Mouse (Mus musculus) liver, embryonic 16.5 days (tissue): ENCODE measurements at regions not wholly inside any gene's neighbourhood (a gene's known extent, or its start where the extent isn't known, plus 50 kb on each side); places are given as distances from the start of the nearest gene placed in this dataset.

ENCODE experiments used
- ATAC-seq: fragments of 200-750 bp; cut with Nextera tagmentation; 2 replicates; pipeline ENCODE4 v1.8.0; 2017; ENCODE audit warnings: low read depth, mild to moderate bottlenecking, moderate number of reproducible peaks, moderate library complexity
- H3K27ac ChIP-seq: fragments of 300-500 bp; sonication (generic); 2 replicates; pipeline ENCODE4 v1.5.1; 2014; ENCODE audit warnings: mild to moderate bottlenecking, low read length
- H3K27me3 ChIP-seq: fragments of 300-500 bp; sonication (generic); 2 replicates; pipeline ENCODE4 v1.6.1; 2014; ENCODE audit warnings: low read depth, low read length, mixed read lengths; ENCODE audit not compliant: control insufficient read depth, insufficient read depth
- H3K36me3 ChIP-seq: fragments of 300-500 bp; sonication (generic); 2 replicates; pipeline ENCODE4 v1.6.1; 2014; ENCODE audit warnings: mild to moderate bottlenecking; ENCODE audit not compliant: control insufficient read depth, insufficient read depth
- H3K4me1 ChIP-seq: fragments of 300-500 bp; sonication (generic); 2 replicates; pipeline ENCODE4 v1.6.1; 2014; ENCODE audit warnings: low read depth, low read length, mixed read lengths; ENCODE audit not compliant: control insufficient read depth
- H3K4me2 ChIP-seq: fragments of 300-500 bp; sonication (generic); 2 replicates; pipeline ENCODE4 v1.6.1; 2014; ENCODE audit warnings: low read depth, low read length, mixed read lengths
- H3K4me3 ChIP-seq: fragments of 300-500 bp; sonication (generic); 2 replicates; pipeline ENCODE4 v1.5.1; 2014; ENCODE audit warnings: low read depth, mild to moderate bottlenecking, low read length
- H3K9ac ChIP-seq: fragments of 300-500 bp; sonication (generic); 2 replicates; pipeline ENCODE4 v1.6.1; 2014; ENCODE audit warnings: low read depth, low read length
- H3K9me3 ChIP-seq: fragments of 300-500 bp; sonication (generic); replicated peaks from 2 replicates; pipeline ENCODE4 v1.6.1; 2016; ENCODE audit warnings: low read length; ENCODE audit not compliant: control insufficient read depth
- WGBS: fragments of 180-500 bp; shearing (Covaris S2); extraction: QIAGEN DNeasy Blood & Tissue Kit; methylation state at CpG from one replicate; pipeline ENCODE4 v1.1.7; 2014; ENCODE audit not compliant: insufficient replicate concordance; 5-methylcytosine and 5-hydroxymethylcytosine counted together

DNA sequence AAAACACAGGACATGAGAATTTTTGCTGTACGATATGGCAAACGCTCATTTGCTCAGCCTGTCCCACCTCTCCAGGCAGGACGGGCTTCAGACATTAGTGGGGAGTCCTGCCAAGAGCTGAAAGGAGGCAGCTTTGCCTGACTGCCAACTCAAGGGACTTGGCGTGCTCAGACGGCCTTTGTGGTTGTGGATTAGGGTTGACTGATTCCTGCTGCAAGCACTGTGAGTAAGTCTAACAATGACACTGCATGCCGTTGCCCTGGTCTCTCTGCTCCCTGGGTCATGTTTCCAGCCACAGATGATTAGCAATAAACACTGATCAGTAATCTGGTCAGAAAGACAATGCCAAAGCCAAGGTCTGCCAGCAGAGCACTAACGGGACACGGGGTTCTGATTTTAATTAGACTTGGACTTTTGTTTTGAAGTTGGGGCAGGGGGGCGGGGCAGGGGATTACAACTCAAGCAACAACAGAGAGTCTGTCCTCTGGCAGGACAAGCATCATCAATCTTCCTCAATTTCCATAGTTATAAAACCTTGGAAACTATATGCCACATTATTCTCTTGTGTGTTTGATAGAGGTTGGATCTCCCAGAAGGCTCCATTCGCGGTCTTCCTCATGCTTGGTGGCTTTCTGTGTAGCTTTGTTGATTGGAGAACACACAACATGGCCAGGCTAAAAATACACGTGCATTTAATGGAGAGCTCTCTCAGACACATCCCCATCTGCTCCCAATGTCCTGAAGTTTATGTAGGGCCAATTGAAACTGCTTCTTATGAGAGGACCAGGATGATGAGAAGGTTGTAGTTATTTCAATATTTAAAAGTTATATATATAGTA, 486.6 kb downstream of the Ebf1 start:
- Histone ChIP-seq H3K9me3 (no peaks in the 10 kb centered on the region), H3K9ac (no peak overlapping the region), H3K4me2 (no peak overlapping the region), H3K4me1 (no peaks in the 10 kb centered on the region), H3K27ac (no peak overlapping the region), H3K27me3 (no peaks in the 10 kb centered on the region), H3K4me3 (no peak overlapping the region), H3K36me3 (no peaks in the 10 kb centered on the region)
- 67% methylated on average over 12 of the region's 12 CpGs for WGBS
- no peak for ATAC-seq

DNA sequence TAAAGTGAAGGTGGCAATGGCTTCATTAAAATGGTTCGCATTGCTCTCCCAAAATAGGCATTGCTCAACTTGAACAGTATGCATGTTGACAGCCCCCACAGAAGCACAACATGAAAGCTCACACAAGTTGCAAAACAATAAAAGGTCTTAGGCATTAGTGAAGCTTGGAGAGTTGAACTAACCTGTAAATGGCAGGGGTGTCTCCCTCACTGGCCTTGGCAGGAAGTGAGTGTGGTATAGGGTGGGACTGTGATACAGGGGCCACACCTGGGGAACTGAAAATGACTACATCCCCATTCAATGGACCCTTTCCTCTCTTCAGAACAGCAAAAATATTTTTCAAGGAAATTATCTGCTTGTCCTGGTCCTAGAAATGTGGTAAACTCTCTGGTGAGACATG, 499.6 kb downstream of the Ebf1 start:
- Histone ChIP-seq H3K9ac (no peak overlapping the region), H3K9me3 (no peaks in the 10 kb centered on the region), H3K4me3 (no peak overlapping the region), H3K36me3 (no peaks in the 10 kb centered on the region), H3K4me1 (no peaks in the 10 kb centered on the region), H3K27ac (no peak overlapping the region), H3K4me2 (no peak overlapping the region), H3K27me3 (no peaks in the 10 kb centered on the region)
- ATAC-seq, result no peak
- WGBS, result 57% methylated on average over 1 of the region's 1 CpGs

DNA sequence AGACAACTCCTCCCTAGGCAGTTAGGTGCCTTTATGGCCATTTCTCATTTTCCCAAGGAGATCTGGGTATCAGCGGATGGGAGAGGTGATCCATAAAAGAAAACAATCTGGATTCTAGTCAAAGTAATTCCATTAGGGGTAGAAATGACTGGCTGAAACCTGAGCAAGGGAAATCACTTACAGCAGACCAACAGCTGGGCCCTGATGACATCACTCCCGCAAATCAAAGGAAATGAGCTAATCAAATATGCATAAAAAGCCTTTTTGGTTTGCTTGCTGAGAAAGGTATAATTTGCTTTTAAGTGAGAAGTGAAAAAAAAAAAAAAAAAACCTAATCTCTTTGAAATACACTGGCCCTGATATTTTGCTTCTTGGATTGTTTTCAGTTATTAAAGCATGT, 506.2 kb downstream of the Ebf1 start:
- Histone ChIP-seq H3K4me3 (no peak overlapping the region), H3K9ac (no peak overlapping the region), H3K4me2 (no peak overlapping the region), H3K9me3 (no peaks in the 10 kb centered on the region), H3K27ac (no peak overlapping the region), H3K36me3 (no peaks in the 10 kb centered on the region), H3K27me3 (no peaks in the 10 kb centered on the region), H3K4me1 (no peaks in the 10 kb centered on the region)
- no peak for ATAC-seq
- WGBS, result 54% methylated on average over 2 of the region's 2 CpGs

DNA sequence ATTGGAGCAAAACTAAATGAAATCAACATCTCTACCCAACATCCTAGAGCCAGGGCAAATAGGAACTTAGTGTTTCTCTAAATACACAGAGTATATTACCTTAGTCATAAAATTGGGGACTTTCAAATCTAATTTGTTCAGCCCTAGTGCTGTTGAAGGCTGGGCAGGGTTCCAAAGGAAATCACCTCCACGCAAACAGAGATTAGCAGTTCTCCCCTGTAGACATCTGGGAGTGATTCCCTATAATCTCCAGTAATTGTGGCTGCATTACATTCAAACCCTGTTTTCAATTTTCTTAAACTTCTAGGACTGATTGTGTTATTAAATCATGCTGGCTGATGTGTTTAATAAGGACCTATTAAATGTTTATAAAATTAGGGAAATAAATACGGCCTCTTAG, 519.7 kb downstream of the Ebf1 start:
- Histone ChIP-seq H3K27ac (no peak overlapping the region), H3K4me1 (no peaks in the 10 kb centered on the region)
- ATAC-seq, result no peak

DNA sequence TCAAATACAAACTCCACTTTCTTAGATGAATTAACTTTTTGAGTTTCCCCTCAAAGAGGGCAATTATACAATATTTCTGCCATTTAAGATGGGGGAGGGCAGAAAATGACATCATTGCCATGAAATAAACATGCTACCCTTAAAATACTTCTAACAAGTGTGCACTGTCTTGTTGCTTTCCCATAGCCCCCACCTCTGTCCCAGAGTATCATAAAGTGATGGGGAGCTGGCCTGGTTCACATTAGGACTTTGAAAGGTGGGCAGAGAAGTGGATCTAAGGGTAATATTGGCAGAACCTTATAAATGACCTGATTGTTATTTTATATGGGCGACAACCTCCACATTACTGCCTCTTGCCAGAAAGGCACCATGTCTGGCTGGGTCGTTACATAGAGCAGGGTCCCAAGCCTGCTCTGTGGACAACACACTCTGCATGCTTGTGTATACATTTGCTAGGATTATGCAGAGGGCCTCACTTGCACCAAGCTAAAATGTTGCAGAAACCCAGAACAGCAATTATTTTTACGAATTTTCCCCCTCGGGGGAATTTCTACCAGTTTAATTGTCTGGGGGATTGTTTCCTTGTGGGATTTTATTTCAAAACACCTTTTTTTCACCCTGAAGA, 521.3 kb downstream of the Ebf1 start:
- no peak overlapping the region for H3K4me2 ChIP-seq
- no peak for ATAC-seq
- H3K4me3 ChIP-seq, result no peak overlapping the region
- H3K9me3 ChIP-seq, result no peaks in the 10 kb centered on the region
- no peaks in the 10 kb centered on the region for H3K27me3 ChIP-seq
- H3K9ac ChIP-seq, result no peak overlapping the region
- no peaks in the 10 kb centered on the region for H3K4me1 ChIP-seq
- WGBS, result 65% methylated on average over 4 of the region's 4 CpGs
- H3K27ac ChIP-seq, result no peak overlapping the region
- H3K36me3 ChIP-seq, result no peaks in the 10 kb centered on the region

More for the DNA sequence above, 519.7 kb downstream of the Ebf1 start:
- no peaks in the 10 kb centered on the region for H3K27me3 ChIP-seq
- H3K9ac ChIP-seq, result no peak overlapping the region
- no peak overlapping the region for H3K4me3 ChIP-seq
- H3K36me3 ChIP-seq, result no peaks in the 10 kb centered on the region
- H3K9me3 ChIP-seq, result no peaks in the 10 kb centered on the region
- no peak overlapping the region for H3K4me2 ChIP-seq
- WGBS, result 51% methylated on average over 2 of the region's 2 CpGs

DNA sequence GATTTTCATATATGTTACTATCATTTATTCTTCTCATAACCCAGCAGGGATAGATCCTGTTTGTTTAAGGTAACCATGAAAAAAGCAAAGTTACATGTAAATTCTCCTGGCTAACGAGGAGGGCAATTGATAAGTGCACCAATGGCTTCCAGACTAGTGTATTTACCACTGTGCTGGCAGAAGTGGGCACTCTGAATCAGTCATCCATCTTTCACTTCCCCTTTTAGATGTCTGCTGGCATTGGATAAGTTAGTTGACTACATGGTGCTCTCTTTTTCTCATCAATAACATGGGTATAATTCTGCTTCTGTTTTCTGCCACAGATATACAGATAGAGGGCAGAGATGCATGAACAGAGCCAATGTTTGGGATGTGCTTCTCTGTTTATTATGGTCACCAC, 523.4 kb downstream of the Ebf1 start:
- H3K9ac ChIP-seq, result no peak overlapping the region
- H3K4me3 ChIP-seq, result no peak overlapping the region
- H3K36me3 ChIP-seq, result no peaks in the 10 kb centered on the region
- no peaks in the 10 kb centered on the region for H3K4me1 ChIP-seq
- no peak for ATAC-seq
- 40% methylated on average over 1 of the region's 1 CpGs for WGBS
- H3K27me3 ChIP-seq, result no peaks in the 10 kb centered on the region
- no peaks in the 10 kb centered on the region for H3K9me3 ChIP-seq
- H3K27ac ChIP-seq, result no peak overlapping the region
- no peak overlapping the region for H3K4me2 ChIP-seq

DNA sequence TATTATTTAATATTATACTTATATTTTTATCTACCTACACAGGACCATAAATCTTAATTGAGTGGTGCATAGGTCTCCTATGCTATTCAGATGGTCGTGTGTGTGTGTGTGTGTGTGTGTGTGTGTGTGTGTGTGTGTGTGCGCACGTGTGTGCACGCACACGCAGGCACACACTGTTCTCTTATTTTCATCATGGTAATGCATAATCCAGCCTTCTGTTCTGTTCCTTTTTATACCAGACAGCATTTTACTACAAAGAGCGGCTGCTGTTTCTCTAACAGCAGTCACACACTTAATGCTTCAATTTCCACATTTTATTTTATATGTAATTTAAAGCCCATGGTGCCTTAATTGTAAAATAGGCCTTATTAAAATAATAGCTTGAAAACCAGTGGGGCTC, 537.0 kb downstream of the Ebf1 start:
- H3K4me3 ChIP-seq, result no peak overlapping the region
- WGBS, result 59% methylated on average over 6 of the region's 6 CpGs
- no peak overlapping the region for H3K4me2 ChIP-seq
- no peaks in the 10 kb centered on the region for H3K36me3 ChIP-seq
- H3K9me3 ChIP-seq, result no peaks in the 10 kb centered on the region
- no peak overlapping the region for H3K9ac ChIP-seq
- ATAC-seq, result no peak
- no peaks in the 10 kb centered on the region for H3K4me1 ChIP-seq
- H3K27ac ChIP-seq, result no peak overlapping the region
- H3K27me3 ChIP-seq, result no peaks in the 10 kb centered on the region

DNA sequence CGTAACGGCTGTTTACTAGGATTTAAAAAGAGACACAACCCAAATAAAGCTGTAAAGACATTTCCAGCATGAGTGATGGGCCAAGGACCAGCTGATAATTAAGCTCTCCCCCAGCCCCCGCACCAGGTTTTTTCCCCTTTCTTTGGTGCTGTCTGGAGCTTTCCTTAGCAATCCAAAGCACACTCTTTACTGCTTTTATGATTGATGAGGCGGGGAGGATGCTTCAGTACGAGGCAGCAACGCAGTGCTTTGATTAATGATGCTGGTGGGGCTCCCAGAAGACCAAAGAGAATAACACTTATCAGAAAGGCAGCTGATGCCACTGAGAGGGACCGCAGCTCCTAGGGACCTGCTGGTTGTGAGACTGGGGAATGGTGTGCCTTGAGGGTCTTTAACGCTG, 537.4 kb downstream of the Ebf1 start:
- 51% methylated on average over 8 of the region's 8 CpGs for WGBS
- Histone ChIP-seq H3K9ac (no peak overlapping the region), H3K36me3 (no peaks in the 10 kb centered on the region), H3K4me2 (no peak overlapping the region), H3K9me3 (no peaks in the 10 kb centered on the region), H3K27ac (no peak overlapping the region), H3K27me3 (no peaks in the 10 kb centered on the region), H3K4me1 (no peaks in the 10 kb centered on the region), H3K4me3 (no peak overlapping the region)
- ATAC-seq, result no peak

DNA sequence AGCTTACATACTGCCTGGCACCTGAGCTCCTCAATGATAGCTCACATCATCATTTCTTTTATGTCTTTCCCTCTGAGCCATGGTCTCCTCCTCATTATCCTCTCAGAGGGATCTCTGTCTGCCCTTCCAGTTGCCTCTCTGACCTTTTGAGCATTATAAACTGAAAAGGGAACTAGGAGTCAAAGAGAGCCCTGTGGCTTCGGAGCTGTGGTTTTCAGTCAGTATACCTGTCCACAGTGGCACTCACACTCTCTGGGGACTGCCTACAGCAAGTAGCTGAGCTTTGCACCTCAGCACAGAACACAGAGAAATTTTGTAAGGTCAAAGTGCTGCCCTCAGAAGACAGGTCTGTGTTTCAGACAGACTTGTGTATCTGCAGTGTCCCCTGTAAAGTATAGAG, 538.7 kb downstream of the Ebf1 start:
- ATAC-seq, result no peak
- no peak overlapping the region for H3K4me2 ChIP-seq
- WGBS, result 26% methylated on average over 1 of the region's 1 CpGs
- no peaks in the 10 kb centered on the region for H3K4me1 ChIP-seq
- H3K27ac ChIP-seq, result no peak overlapping the region
- H3K9me3 ChIP-seq, result no peaks in the 10 kb centered on the region
- no peaks in the 10 kb centered on the region for H3K27me3 ChIP-seq
- H3K36me3 ChIP-seq, result no peaks in the 10 kb centered on the region
- no peak overlapping the region for H3K4me3 ChIP-seq
- H3K9ac ChIP-seq, result no peak overlapping the region
